Mouse (Mus musculus) cerebellum, adult 2 months (tissue): ENCODE results near the gene Crim1.

ENCODE experiments used
- CTCF ChIP-seq: fragments of 200-500 bp; IDR thresholded peaks from 2 replicates; pipeline ENCODE4 v1.5.1; 2011; ENCODE audit warnings: low read depth, mild to moderate bottlenecking, control low read depth, low read length, moderate library complexity, borderline replicate concordance; ENCODE audit not compliant: insufficient read depth
- POLR2A ChIP-seq: fragments of 200-500 bp; IDR thresholded peaks from 2 replicates; pipeline ENCODE4 v1.6.1; 2011; ENCODE audit warnings: low read length, control low read depth, borderline replicate concordance; ENCODE audit not compliant: insufficient read depth

GRCm38 (mm10) chr17:78306434-78306833 lies 106.4 kb downstream of the Crim1 start:
- TF ChIP-seq CTCF: no peak
- no peak for TF ChIP-seq POLR2A
